Mouse (Mus musculus) hindbrain, embryonic 12.5 days (tissue): ENCODE measurements around the gene Sesn1. TPM values are rescaled to one million over a fixed set of nuclear protein-coding genes. Genes with fewer than 3 reads are reported as not detected.

Experiments used
- ATAC-seq: fragments of 200-750 bp; cut with Nextera tagmentation; 2 replicates; pipeline ENCODE4 v1.8.0; 2017; ENCODE audit warnings: moderate TSS enrichment; ENCODE audit not compliant: low FRiP score
- H3K27ac ChIP-seq: fragments of 300-500 bp; sonication (generic); 2 replicates; pipeline ENCODE4 v1.5.1; 2016; ENCODE audit warnings: mild to moderate bottlenecking
- H3K27me3 ChIP-seq: fragments of 300-500 bp; sonication (generic); 2 replicates; pipeline ENCODE4 v1.6.1; 2016; ENCODE audit warnings: mild to moderate bottlenecking
- H3K36me3 ChIP-seq: fragments of 300-500 bp; sonication (generic); 2 replicates; pipeline ENCODE4 v1.6.1; 2016; ENCODE audit warnings: mild to moderate bottlenecking
- H3K4me1 ChIP-seq: fragments of 300-500 bp; sonication (generic); 2 replicates; pipeline ENCODE4 v1.6.1; 2016
- H3K4me2 ChIP-seq: fragments of 300-500 bp; sonication (generic); replicated peaks from 2 replicates; pipeline ENCODE4 v1.6.1; 2016; ENCODE audit warnings: mild to moderate bottlenecking
- H3K4me3 ChIP-seq: fragments of 300-500 bp; sonication (generic); 2 replicates; pipeline ENCODE4 v1.5.1; 2016; ENCODE audit warnings: mild to moderate bottlenecking
- H3K9ac ChIP-seq: fragments of 300-500 bp; sonication (generic); 2 replicates; pipeline ENCODE4 v1.6.1; 2016; ENCODE audit warnings: mild to moderate bottlenecking, moderate library complexity
- H3K9me3 ChIP-seq: fragments of 300-500 bp; sonication (generic); replicated peaks from 2 replicates; pipeline ENCODE4 v1.6.1; 2016; ENCODE audit warnings: mild to moderate bottlenecking
- WGBS: fragments of 180-500 bp; shearing (Covaris S2); methylation state at CpG from one replicate; pipeline ENCODE4 v1.1.7; 2016; 5-methylcytosine and 5-hydroxymethylcytosine counted together
- polyA plus RNA-seq: library from polyadenylated mRNA; unstranded; fragments of >200 nt; fragmentation: Nextera tagmentation; extraction: Ambion mirVana; gene quantifications from 2 replicates; pipeline ENCODE4 v1.2.1, GENCODE M21; 2016

Sesn1 gene
- polyA plus RNA-seq, 1 experiment from 2014 or later: 33.0 TPM

DNA sequence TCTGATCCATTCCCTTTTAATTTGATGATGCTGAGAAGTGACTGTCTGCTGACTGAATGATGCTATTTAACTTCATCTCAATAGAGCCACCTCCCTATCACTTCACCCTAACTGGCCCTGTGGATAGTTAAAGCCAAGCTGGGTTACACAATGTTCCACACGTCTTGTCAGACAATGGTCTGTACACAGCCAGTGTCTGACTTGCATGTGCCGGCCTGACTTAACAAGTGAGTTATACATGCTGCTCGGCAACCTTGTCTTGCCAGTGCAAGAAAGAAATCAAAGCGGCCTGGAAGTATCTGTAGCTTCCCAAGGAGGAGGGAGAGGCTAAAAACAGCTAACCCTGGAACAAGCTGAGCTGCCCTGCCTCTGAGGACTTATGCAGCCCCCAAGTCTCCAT is 71.7 kb downstream of the Sesn1 start:
- no peak overlapping the region for H3K4me3 ChIP-seq
- H3K9ac ChIP-seq: no peak overlapping the region
- WGBS: 17% methylated on average over 4 of the region's 4 CpGs
- H3K4me1 ChIP-seq: peaks cover 11% of the 10 kb centered on the region
- H3K36me3 ChIP-seq: no peaks in the 10 kb centered on the region
- H3K9me3 ChIP-seq: no peaks in the 10 kb centered on the region
- H3K27ac ChIP-seq: no peak overlapping the region
- H3K4me2 ChIP-seq: no peak overlapping the region
- no peak for ATAC-seq
- no peaks in the 10 kb centered on the region for H3K27me3 ChIP-seq

DNA sequence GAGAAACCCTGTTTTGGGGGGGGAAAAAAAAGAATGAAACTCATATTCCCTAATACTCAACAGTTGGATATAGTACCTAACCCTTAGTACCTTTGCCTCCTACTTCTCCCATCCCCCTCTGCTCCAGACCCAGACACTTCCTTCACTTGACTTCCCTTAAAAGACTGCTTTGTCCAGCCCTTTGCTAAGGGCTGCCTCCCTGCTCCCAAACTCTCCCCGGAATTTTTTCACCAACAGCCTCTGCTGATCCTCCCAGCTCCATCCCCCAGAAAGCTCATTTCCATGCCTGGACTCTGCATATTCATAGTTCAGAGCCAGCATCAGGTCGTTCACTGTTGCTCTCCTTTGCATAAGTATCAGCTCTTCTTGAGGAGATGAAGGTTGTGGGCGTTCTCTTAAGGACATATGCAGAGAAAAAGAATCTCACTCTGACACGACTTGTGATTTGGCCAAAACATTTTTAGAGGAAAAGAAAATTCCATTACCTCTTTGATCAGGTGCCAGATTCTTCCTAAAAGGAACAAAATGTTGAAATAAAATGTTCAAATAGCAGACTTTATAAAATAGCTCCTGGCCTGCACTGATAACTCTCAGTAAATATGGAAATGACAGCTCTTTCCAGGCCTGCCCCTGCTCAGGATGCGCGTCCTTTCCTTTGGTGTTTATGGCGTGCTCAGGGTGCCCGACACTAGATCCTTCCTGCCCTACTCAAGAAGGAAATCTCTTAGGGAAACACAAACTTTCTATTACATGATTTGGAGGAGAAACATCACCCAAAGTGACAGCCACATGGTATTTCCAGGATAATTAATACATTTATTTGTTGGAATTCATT is 74.2 kb downstream of the Sesn1 start:
- Histone ChIP-seq H3K4me2 (no peak overlapping the region), H3K27me3 (no peaks in the 10 kb centered on the region), H3K9ac (no peak overlapping the region), H3K36me3 (no peaks in the 10 kb centered on the region), H3K4me1 (peaks cover 20% of the 10 kb centered on the region), H3K9me3 (no peaks in the 10 kb centered on the region), H3K4me3 (no peak overlapping the region), H3K27ac (no peak overlapping the region)
- 57% methylated on average over 8 of the region's 8 CpGs for WGBS
- ATAC-seq: no peak

DNA sequence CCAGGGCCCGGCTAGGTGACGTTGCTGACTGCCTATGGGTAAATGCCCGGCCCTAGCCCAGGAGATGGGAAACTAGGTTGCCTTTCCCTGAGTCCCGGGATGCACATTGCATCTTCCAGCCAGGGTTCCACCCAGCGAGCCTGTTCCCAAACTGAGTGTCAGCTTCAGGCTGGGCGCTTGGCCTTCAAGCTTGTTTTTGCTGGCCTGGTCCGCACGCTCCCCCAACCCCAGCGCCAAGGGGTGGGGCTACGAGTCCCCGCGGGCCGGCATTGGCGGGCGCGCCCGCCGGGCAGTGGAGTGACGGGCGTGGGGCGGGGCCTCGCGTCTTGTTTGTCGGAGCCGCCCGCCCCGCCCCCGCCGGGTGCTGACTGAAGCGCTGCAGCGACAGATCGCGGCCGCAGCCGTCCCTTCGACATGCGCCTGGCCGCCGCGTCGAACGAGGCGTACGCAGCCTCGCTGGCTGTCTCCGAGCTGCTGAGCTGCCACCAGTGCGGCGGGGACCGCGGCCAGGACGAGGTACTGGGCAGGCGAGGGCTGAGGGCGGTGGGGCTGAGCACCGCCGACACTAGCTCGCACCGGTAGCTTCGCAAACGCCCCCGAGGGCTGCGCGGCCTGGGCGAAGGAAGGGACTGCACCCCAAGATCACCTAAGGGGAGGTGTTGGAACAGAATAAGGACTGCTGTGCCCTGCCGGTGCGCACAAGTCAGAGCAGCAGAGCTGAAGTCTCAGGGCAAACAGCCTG is 77.5 kb downstream of the Sesn1 start:
- no peaks in the 10 kb centered on the region for H3K27me3 ChIP-seq
- peak; percentile 98 for ATAC-seq
- peak overlapping the region; percentile 68 for H3K4me3 ChIP-seq
- no peaks in the 10 kb centered on the region for H3K9me3 ChIP-seq
- H3K4me2 ChIP-seq: peak overlapping the region; percentile 83
- WGBS: under 1% methylated on average over 63 of the region's 65 CpGs
- peak overlapping the region; percentile 94 for H3K27ac ChIP-seq
- peaks cover 12% of the 10 kb centered on the region for H3K4me1 ChIP-seq
- H3K36me3 ChIP-seq: no peaks in the 10 kb centered on the region
- H3K9ac ChIP-seq: peak overlapping the region; percentile 81

DNA sequence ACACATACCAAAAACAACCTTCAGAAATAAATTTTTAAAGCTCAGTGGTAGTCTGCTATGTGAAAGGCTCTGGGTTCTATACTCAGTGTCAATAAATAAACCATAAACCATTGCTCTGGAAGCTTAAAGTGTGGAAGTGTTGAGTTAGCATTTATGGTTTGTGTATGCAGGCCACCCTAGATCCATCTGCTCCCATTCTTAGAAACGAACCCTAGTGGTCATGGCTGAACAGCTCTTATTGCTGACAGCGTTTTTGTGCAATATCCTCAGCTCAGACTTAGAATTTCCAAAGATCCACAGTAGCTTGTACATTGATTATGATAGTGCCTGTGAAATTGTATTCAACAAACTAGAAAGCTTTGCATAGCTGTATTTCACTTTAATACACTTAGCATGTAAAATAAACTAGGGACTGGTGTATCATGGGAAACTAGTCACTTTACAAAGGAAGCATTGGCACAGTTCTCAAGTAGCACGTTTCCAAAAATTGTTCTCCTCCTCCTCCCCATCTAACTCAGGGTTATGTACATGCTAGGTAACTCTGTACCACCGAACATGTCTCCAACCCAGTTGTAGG is 78.7 kb downstream of the Sesn1 start:
- H3K9ac ChIP-seq: no peak overlapping the region

DNA sequence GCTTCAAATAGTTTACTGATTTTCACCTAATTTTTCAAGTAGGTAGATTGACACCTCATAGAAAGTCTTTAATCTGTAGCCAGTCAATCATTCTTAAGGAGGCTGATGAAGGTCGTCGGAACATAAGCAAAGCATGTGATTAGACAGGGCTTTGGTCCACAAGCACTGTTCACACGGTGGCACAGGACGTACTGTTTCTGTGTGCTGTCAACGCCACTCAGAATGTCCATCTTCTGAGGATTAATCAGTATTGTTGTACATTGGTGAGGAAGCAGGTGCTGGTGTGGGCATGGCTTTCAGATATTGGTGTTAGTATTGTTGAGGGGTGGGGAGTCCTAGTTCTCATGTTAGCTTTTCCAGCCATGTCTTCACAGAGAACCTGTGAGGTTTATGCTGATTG is 79.8 kb downstream of the Sesn1 start:
- no peaks in the 10 kb centered on the region for H3K9me3 ChIP-seq
- no peaks in the 10 kb centered on the region for H3K36me3 ChIP-seq
- H3K4me1 ChIP-seq: peaks cover 10% of the 10 kb centered on the region
- H3K27me3 ChIP-seq: no peaks in the 10 kb centered on the region
- no peak for ATAC-seq
- H3K4me2 ChIP-seq: no peak overlapping the region
- no peak overlapping the region for H3K4me3 ChIP-seq
- H3K9ac ChIP-seq: no peak overlapping the region
- H3K27ac ChIP-seq: no peak overlapping the region
- WGBS: 80% methylated on average over 5 of the region's 5 CpGs

More for the DNA sequence above, 78.7 kb downstream of the Sesn1 start:
- peak overlapping the region; percentile 83 for H3K4me2 ChIP-seq
- no peaks in the 10 kb centered on the region for H3K9me3 ChIP-seq
- H3K27ac ChIP-seq: no peak overlapping the region
- H3K27me3 ChIP-seq: no peaks in the 10 kb centered on the region
- no peaks in the 10 kb centered on the region for H3K36me3 ChIP-seq
- H3K4me3 ChIP-seq: peak overlapping the region; percentile 68
- H3K4me1 ChIP-seq: peaks cover 12% of the 10 kb centered on the region
- 62% methylated on average over 4 of the region's 4 CpGs for WGBS
- ATAC-seq: no peak

DNA sequence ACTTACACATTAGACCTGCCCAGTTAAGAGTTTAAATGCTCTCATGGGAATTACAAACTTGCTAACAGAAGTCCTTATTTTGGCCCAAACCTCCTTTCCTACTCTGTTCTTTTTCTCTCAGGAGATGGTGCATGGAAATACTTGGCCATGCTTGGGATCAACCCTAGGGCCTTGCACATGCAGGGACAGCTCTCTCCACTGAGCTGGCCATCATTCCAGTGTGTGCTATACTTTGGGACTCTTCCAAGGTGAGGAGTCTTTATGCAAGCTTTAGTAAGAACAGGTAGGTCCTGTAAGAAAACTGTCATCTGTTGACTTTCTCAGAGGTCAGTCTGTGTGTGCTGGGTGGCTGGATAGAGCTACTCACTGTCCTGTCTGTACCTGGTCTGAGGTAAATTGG is 80.8 kb downstream of the Sesn1 start:
- Histone ChIP-seq H3K4me1 (peaks cover 10% of the 10 kb centered on the region), H3K9me3 (no peaks in the 10 kb centered on the region), H3K36me3 (no peaks in the 10 kb centered on the region), H3K4me3 (no peak overlapping the region), H3K27me3 (no peaks in the 10 kb centered on the region), H3K4me2 (no peak overlapping the region), H3K27ac (no peak overlapping the region), H3K9ac (no peak overlapping the region)
- no peak for ATAC-seq

DNA sequence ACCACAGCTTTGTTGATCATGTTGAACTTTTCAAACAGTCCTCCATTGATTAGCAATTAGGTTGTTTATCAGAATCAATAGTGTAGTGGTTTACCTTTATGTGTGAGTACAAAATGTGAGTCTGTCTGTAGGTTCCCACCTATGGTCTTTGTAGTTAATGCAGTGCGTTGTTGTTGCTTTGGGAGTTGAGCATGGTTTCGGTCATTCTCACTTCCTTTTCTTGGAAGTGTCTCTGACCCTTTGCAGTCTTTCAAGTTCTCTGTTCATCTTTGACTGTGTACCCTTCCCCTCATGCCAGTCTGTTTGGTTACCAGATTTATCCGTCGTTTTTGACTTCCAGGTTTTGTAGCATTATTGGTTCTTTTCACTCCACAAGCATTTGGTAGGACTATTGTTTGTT is 81.6 kb downstream of the Sesn1 start:
- ATAC-seq: no peak
- Histone ChIP-seq H3K36me3 (peaks cover 4% of the 10 kb centered on the region), H3K4me2 (no peak overlapping the region), H3K9me3 (no peaks in the 10 kb centered on the region), H3K4me3 (no peak overlapping the region), H3K4me1 (peaks cover 10% of the 10 kb centered on the region), H3K27me3 (no peaks in the 10 kb centered on the region), H3K27ac (no peak overlapping the region), H3K9ac (no peak overlapping the region)
- WGBS: 90% methylated on average over 4 of the region's 4 CpGs

DNA sequence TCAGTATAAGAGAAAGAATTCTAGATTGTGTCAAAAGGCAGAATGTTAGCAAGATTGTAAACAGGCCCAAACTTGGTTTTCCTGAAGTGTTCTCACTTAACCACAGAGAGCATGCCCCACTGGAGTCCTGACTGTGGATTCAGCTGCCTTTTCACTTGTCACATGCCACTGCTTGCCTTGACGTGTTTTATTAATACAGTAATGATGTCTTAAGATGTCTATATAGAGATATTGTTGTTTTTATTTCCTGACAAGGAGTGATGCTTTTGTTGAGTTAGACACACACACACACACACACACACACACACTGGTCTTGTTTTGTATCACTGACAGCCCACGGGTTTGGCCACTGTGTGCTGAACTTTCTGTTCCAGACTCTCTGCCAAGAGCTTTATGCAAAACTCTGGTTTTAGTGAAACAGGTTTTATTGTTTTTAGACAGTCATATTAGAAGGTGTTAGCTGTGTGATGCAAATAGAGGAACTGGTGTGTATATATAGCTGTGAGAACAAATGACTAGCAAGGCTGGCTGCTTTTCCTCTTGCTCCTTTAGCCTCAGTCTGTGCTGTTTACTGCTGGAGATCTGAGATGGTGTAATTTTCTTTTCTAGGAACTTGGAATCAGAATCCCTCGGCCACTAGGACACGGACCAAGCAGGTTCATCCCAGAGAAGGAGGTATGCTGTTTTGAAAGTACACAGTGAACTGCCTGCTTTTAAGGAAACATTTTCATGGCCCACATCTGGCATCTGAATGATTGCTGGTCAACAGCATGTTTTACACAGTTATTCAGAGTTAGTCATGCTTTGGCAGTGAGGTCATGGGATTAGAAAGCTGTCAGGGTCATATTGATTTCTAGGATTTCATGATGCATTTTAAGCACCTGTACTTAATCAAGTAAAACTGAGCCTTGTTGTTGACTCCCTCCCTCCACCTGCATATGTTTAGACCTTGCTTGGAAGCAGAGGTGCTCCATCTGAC is 84.0 kb downstream of the Sesn1 start:
- Histone ChIP-seq H3K27me3 (no peaks in the 10 kb centered on the region), H3K4me2 (no peak overlapping the region), H3K9me3 (no peaks in the 10 kb centered on the region), H3K9ac (no peak overlapping the region), H3K4me3 (no peak overlapping the region), H3K27ac (no peak overlapping the region), H3K4me1 (peaks cover 1% of the 10 kb centered on the region; the same call in 1 of the 2 replicates), H3K36me3 (peaks cover 13% of the 10 kb centered on the region)
- 69% methylated on average over 4 of the region's 4 CpGs for whole genome bisulfite sequencing
- no peak for ATAC-seq

DNA sequence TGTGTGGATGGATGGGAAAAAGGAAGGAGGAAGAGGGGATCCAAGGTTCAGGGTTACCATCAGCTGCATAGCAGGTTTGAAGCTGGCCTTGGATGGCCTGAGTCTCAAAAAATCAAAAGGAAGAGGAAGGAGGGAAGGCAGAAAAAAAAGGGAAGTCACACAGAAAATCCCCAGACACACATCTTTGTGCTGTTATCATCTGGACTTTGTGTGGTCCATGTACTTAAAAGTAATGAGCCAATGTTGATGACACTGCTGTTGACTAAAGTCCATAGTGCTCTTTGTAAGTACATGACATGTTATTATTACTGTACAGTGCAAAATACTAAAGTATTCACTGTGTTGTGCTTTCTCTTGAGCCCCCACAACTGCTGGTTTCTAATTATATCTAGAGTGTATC is 86.7 kb downstream of the Sesn1 start:
- Histone ChIP-seq H3K9me3 (no peaks in the 10 kb centered on the region), H3K4me1 (no peaks in the 10 kb centered on the region), H3K4me3 (no peak overlapping the region), H3K27ac (no peak overlapping the region), H3K27me3 (no peaks in the 10 kb centered on the region), H3K4me2 (no peak overlapping the region), H3K36me3 (peaks cover 18% of the 10 kb centered on the region), H3K9ac (no peak overlapping the region)
- ATAC-seq: no peak

DNA sequence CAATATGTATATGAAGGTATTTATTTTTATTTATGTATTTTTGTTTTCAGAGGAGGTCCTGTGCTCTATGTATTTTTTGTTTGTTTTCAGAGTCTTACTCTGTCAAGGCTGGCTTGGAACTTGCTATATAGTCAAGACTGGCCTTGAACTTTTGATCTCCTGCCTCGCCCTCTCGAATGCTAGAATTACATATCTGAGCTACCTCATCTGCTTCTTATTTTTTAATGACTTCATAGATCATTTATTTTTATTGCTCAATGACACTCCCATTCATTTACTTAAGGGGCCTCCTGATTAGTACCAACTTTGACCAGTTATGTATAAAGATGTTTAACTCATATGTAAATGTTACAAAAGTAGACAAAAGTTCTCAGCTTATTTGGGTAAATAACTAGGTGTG is 87.1 kb downstream of the Sesn1 start:
- 88% methylated on average over 2 of the region's 2 CpGs for WGBS
- no peak overlapping the region for H3K4me2 ChIP-seq
- H3K4me3 ChIP-seq: no peak overlapping the region
- H3K27me3 ChIP-seq: no peaks in the 10 kb centered on the region
- no peaks in the 10 kb centered on the region for H3K4me1 ChIP-seq
- H3K36me3 ChIP-seq: peaks cover 18% of the 10 kb centered on the region
- no peaks in the 10 kb centered on the region for H3K9me3 ChIP-seq
- H3K9ac ChIP-seq: no peak overlapping the region
- no peak for ATAC-seq
- H3K27ac ChIP-seq: no peak overlapping the region

DNA sequence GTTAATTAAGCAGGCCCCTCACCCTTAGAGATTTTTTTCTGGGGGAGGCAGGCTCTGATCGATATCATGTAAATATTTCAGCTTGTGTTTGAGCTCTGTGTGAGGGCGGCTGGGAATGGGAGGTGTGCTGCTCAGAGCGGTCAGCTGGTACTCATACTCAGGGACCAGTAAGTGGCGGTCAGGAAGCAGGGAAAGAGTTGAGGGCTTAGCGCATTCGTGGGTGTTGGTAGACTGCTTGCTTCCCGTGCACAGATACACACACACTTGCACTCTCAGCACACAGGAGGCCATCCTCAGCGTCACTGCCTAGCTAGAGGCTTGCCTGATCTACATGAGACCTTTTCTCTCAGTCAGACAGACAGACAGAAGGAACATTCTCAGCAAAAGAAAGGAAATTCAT is 91.7 kb downstream of the Sesn1 start:
- Histone ChIP-seq H3K27me3 (no peaks in the 10 kb centered on the region), H3K4me2 (no peak overlapping the region), H3K27ac (no peak overlapping the region), H3K4me3 (no peak overlapping the region), H3K9me3 (no peaks in the 10 kb centered on the region), H3K36me3 (peaks cover 39% of the 10 kb centered on the region), H3K9ac (no peak overlapping the region), H3K4me1 (no peaks in the 10 kb centered on the region)
- 92% methylated on average over 8 of the region's 8 CpGs for WGBS
- ATAC-seq: no peak

DNA sequence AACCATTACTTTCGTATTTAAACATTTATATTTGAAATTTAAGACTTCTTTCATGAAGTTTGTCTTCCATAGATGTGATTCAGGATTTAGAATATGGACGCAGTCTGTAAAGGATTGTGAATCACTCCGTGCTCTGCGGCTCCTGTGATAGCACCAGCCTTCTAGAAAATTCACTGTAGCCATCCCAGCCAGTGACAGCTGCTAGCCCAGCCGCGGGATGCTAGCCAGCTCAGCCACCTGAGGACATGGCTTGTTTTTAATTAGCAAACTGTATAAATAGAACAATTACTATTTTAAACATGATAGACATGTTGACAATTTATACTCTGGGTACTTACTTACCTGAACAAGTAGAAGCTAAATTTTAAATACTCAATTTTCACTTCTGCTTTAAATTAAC is 92.1 kb downstream of the Sesn1 start:
- H3K36me3 ChIP-seq: peaks cover 43% of the 10 kb centered on the region
- no peak overlapping the region for H3K4me3 ChIP-seq
- H3K4me2 ChIP-seq: no peak overlapping the region
- 96% methylated on average over 6 of the region's 6 CpGs for WGBS
- ATAC-seq: no peak
- no peaks in the 10 kb centered on the region for H3K27me3 ChIP-seq
- H3K27ac ChIP-seq: no peak overlapping the region
- H3K9me3 ChIP-seq: no peaks in the 10 kb centered on the region
- no peaks in the 10 kb centered on the region for H3K4me1 ChIP-seq
- H3K9ac ChIP-seq: no peak overlapping the region
